Mouse (Mus musculus) intestine, embryonic 14.5 days (tissue): ENCODE measurements around the gene Snrpb. TPM values are rescaled to one million over a fixed set of nuclear protein-coding genes. Genes with fewer than 3 reads are reported as not detected.

Experiments
- polyA plus RNA-seq: library from polyadenylated mRNA; unstranded; fragments of >200 nt; fragmentation: Nextera tagmentation; extraction: Ambion mirVana; gene quantifications from 2 replicates; pipeline ENCODE4 v1.2.1, GENCODE M21; 2014

Snrpb gene
- polyA plus RNA-seq, 1 experiment from 2014 or later: 638 TPM

Other genes starting within 250 kb of the Snrpb start
- gene Tgm3, start 167.1 kb downstream of the Snrpb start, polyA plus RNA-seq: not detected in 2 replicates
- not detected in 2 replicates for gene Tgm6, start 67.0 kb downstream of the Snrpb start, polyA plus RNA-seq
- not detected in 2 replicates for gene Tmc2, start 15.8 kb upstream of the Snrpb start, polyA plus RNA-seq
- gene Nop56, start 95.0 kb upstream of the Snrpb start, polyA plus RNA-seq: 334 and 362 TPM in 2 replicates
- gene Idh3b, start 105.1 kb upstream of the Snrpb start, polyA plus RNA-seq: 214 and 215 TPM in 2 replicates
- 2.9 and 3.6 TPM in 2 replicates for gene Ebf4, start 115.8 kb upstream of the Snrpb start, polyA plus RNA-seq
- 35.8 and 40.8 TPM in 2 replicates for gene Cpxm1, start 218.2 kb upstream of the Snrpb start, polyA plus RNA-seq
- not detected in 2 replicates for gene Gm28372, start 225.8 kb upstream of the Snrpb start, polyA plus RNA-seq
- gene 1700020A23Rik, start 225.9 kb upstream of the Snrpb start, polyA plus RNA-seq: 0.52 TPM in 1 of 2 replicates, not detected in the other
- gene Tmem239, start 227.1 kb upstream of the Snrpb start, polyA plus RNA-seq: not detected in 2 replicates
- gene Vps16, start 244.9 kb upstream of the Snrpb start, polyA plus RNA-seq: 62.7 and 78.0 TPM in 2 replicates
- 10.1 and 11.7 TPM in 2 replicates for gene Pced1a, start 245.3 kb upstream of the Snrpb start, polyA plus RNA-seq